Mouse (Mus musculus): ENCODE results near the gene Hoxd4.

GRCm38 (mm10) chr2:74704999-74705466, 6.7 kb upstream of the Hoxd4 start:
- no peak for TF ChIP-seq GATA1 (IDR thresholded peaks at IDR 0.05; ENCODE audit: low read length)
- no peak for TF ChIP-seq TAL1 (IDR thresholded peaks at IDR 0.05; ENCODE audit: low read length)
